Mouse (Mus musculus) G1E (cell line): ENCODE results near the gene Gmfg. TPM values are rescaled to one million over a fixed set of nuclear protein-coding genes. Genes with fewer than 3 reads are reported as not detected.
A peak's percentile ranks its signal among the peaks of the same experiment; 100 is the strongest.

Experiments
- ATAC-seq: 2 replicates; pipeline ENCODE4 v1.8.0; 2016; ENCODE audit warnings: mild to moderate bottlenecking; ENCODE audit not compliant: insufficient number of reproducible peaks, poor library complexity, low FRiP score, severe bottlenecking; ENCODE audit errors: extremely low read depth
- DNase-seq: peaks from one replicate; pipeline ENCODE4 v3.0.0; 2012; ENCODE audit warnings: low spot score
- H3K27me3 ChIP-seq: 2 replicates; pipeline ENCODE4 v1.6.1; 2012; ENCODE audit warnings: mild to moderate bottlenecking, low read length, inconsistent platforms; ENCODE audit not compliant: insufficient read depth
- H3K36me3 ChIP-seq: replicated peaks from 2 replicates; pipeline ENCODE3; 2012; ENCODE audit warnings: mild to moderate bottlenecking, inconsistent platforms
- H3K4me1 ChIP-seq: 2 replicates; pipeline ENCODE4 v1.6.1; 2012; ENCODE audit warnings: low read depth, low read length, inconsistent platforms, mixed read lengths; ENCODE audit not compliant: insufficient read depth
- H3K4me3 ChIP-seq: 2 replicates; pipeline ENCODE4 v1.5.1; 2012; ENCODE audit warnings: low read depth, mild to moderate bottlenecking, inconsistent platforms, low read length, moderate library complexity, mixed read lengths
- H3K9me3 ChIP-seq: replicated peaks from 2 replicates; pipeline ENCODE4 v1.6.1; 2012; ENCODE audit warnings: inconsistent platforms
- CTCF ChIP-seq: IDR thresholded peaks from 2 replicates; pipeline ENCODE4 v1.5.1; 2012; ENCODE audit warnings: low read depth, low read length, inconsistent platforms, mixed read lengths
- GATA1 ChIP-seq: IDR thresholded peaks from 2 replicates; pipeline ENCODE4 v1.6.1; 2012; ENCODE audit warnings: borderline replicate concordance, low read length, inconsistent platforms, mixed read lengths
- GATA2 ChIP-seq: IDR thresholded peaks from 2 replicates; pipeline ENCODE4 v1.6.1; 2012; ENCODE audit warnings: low read depth, low read length, inconsistent platforms, borderline replicate concordance
- POLR2AphosphoS5 ChIP-seq: IDR thresholded peaks from 2 replicates; pipeline ENCODE4 v1.6.1; 2012; ENCODE audit warnings: low read depth, low read length, inconsistent platforms; ENCODE audit not compliant: insufficient replicate concordance
- TAL1 ChIP-seq: conservative IDR thresholded peaks from 2 replicates; pipeline ENCODE4 v1.6.1; 2012; ENCODE audit warnings: low read depth, low read length, inconsistent platforms, mixed read lengths
- polyA plus RNA-seq: library from polyadenylated mRNA; stranded (reverse); fragments of >175 nt; gene quantifications from 2 replicates; pipeline ENCODE4 v1.2.3, GENCODE M21; 2012
- total RNA-seq, 2 experiments: library from RNA; stranded (forward) in 1 of 2; stranded (reverse) in 1 of 2; fragments of 200-1000 nt in 1 of 2; fragments of >200 nt in 1 of 2; fragmentation: Nextera tagmentation in 1 of 2; gene quantifications; 2 replicates each; pipeline ENCODE4 v1.2.3; 2014 to 2017

The Gmfg gene
- total and polyA plus RNA-seq, 3 experiments: 8.4 to 249 (median 38.5) TPM

GRCm38 (mm10) chr7:28442688-28443087 lies 5.4 kb downstream of the Gmfg start:
- ATAC-seq (peak; percentile 69), DNase-seq (peak; percentile 33)
- no peak overlapping the region for H3K4me3 ChIP-seq
- H3K4me1 ChIP-seq: peaks cover 23% of the 10 kb centered on the region
- no peak for TF ChIP-seq TAL1
- TF ChIP-seq CTCF: no peak
- no peak for TF ChIP-seq GATA2
- TF ChIP-seq GATA1: no peak
- no peak for TF ChIP-seq POLR2AphosphoS5
- H3K36me3 ChIP-seq: peaks cover 5% of the 10 kb centered on the region
- peaks cover 11% of the 10 kb centered on the region; the same call in 1 of the 2 replicates for H3K27me3 ChIP-seq
- H3K9me3 ChIP-seq: no peaks in the 10 kb centered on the region

GRCm38 (mm10) chr7:28444344-28444974 lies 7.2 kb downstream of the Gmfg start:
- ATAC-seq: no peak
- Histone ChIP-seq H3K4me1 (peaks cover 23% of the 10 kb centered on the region), H3K4me3 (no peak overlapping the region), H3K9me3 (no peaks in the 10 kb centered on the region), H3K27me3 (peaks cover 11% of the 10 kb centered on the region; the same call in 1 of the 2 replicates), H3K36me3 (peaks cover 5% of the 10 kb centered on the region)
- no peak for DNase-seq
- TF ChIP-seq POLR2AphosphoS5: no peak
- no peak for TF ChIP-seq GATA1
- TF ChIP-seq GATA2: no peak

- ATAC-seq: no peak
- DNase-seq: peak; percentile 33
- Histone ChIP-seq H3K4me1 (peaks cover 12% of the 10 kb centered on the region), H3K4me3 (no peak overlapping the region), H3K36me3 (peaks cover 5% of the 10 kb centered on the region), H3K27me3 (peaks cover 20% of the 10 kb centered on the region; the same call in 1 of the 2 replicates), H3K9me3 (no peaks in the 10 kb centered on the region)
- TF ChIP-seq GATA2 (no peak), GATA1 (no peak), POLR2AphosphoS5 (no peak), CTCF (peak; percentile 65; the same call in 1 of the 2 replicates)
Measured at GRCm38 (mm10) chr7:28446446-28446845, 9.2 kb downstream of the Gmfg start.

- TF ChIP-seq TAL1 (no peak), GATA2 (no peak), GATA1 (no peak), POLR2AphosphoS5 (no peak), CTCF (no peak)
- no peak for DNase-seq
- peaks cover 6% of the 10 kb centered on the region for H3K4me1 ChIP-seq
- H3K9me3 ChIP-seq: no peaks in the 10 kb centered on the region
- no peak overlapping the region for H3K4me3 ChIP-seq
- H3K27me3 ChIP-seq: peaks cover 20% of the 10 kb centered on the region; the same call in 1 of the 2 replicates
- peaks cover 5% of the 10 kb centered on the region for H3K36me3 ChIP-seq
- ATAC-seq: no peak
Measured at GRCm38 (mm10) chr7:28447101-28447830, 10.0 kb downstream of the Gmfg start.

GRCm38 (mm10) chr7:28447865-28448820 lies 10.9 kb downstream of the Gmfg start:
- no peak for ATAC-seq
- H3K27me3 ChIP-seq: peaks cover 21% of the 10 kb centered on the region; the same call in 1 of the 2 replicates

More at GRCm38 (mm10) chr7:28447865-28448820, 10.9 kb downstream of the Gmfg start:
- no peak for DNase-seq
- no peak overlapping the region for H3K4me3 ChIP-seq
- peaks cover 5% of the 10 kb centered on the region for H3K36me3 ChIP-seq
- H3K9me3 ChIP-seq: no peaks in the 10 kb centered on the region
- TF ChIP-seq CTCF: no peak
- no peak for TF ChIP-seq GATA1
- TF ChIP-seq TAL1: no peak
- no peaks in the 10 kb centered on the region for H3K4me1 ChIP-seq
